Mouse (Mus musculus): Measurements from ENCODE around the gene Serpina3k.
"Not testable (repeated sequence)": the region's sequence is repeated elsewhere in the genome, so short reads cannot be mapped to it uniquely, and the experiment has no call there.

Gene Serpina3k

GRCm38 (mm10) chr12:104391057-104391456, 52.8 kb downstream of the Serpina3k start:
- not testable (repeated sequence) for DNase-seq
